Mouse (Mus musculus) 3T3-L1 (cell line): Measurements from ENCODE around the gene Tbc1d1.
A peak's percentile ranks its signal among the peaks of the same experiment; 100 is the strongest.

ENCODE experiments used
- DNase-seq: peaks from one replicate; pipeline ENCODE4 v3.0.0-alpha.2; 2015; ENCODE audit warnings: low read depth, low spot score

Gene Tbc1d1

GRCm38 (mm10) chr5:64160705-64161391 is 4.7 kb downstream of the Tbc1d1 start:
- peak; percentile 51 for DNase-seq

GRCm38 (mm10) chr5:64161917-64162316 is 5.8 kb downstream of the Tbc1d1 start:
- DNase-seq, result no peak

- no peak for DNase-seq
Observed at GRCm38 (mm10) chr5:64162582-64162981, 6.5 kb downstream of the Tbc1d1 start.

- DNase-seq, result no peak
Observed at GRCm38 (mm10) chr5:64164414-64164813, 8.3 kb downstream of the Tbc1d1 start.

- no peak for DNase-seq
Observed at GRCm38 (mm10) chr5:64165826-64166225, 9.7 kb downstream of the Tbc1d1 start.

GRCm38 (mm10) chr5:64168990-64169540 is 13.0 kb downstream of the Tbc1d1 start:
- DNase-seq, result no peak

GRCm38 (mm10) chr5:64172884-64173283 is 16.8 kb downstream of the Tbc1d1 start:
- DNase-seq, result no peak

GRCm38 (mm10) chr5:64173302-64173701 is 17.2 kb downstream of the Tbc1d1 start:
- no peak for DNase-seq

GRCm38 (mm10) chr5:64174429-64174935 is 18.4 kb downstream of the Tbc1d1 start:
- peak; percentile 82 for DNase-seq

- no peak for DNase-seq
Observed at GRCm38 (mm10) chr5:64180548-64180947, 24.4 kb downstream of the Tbc1d1 start.

GRCm38 (mm10) chr5:64183712-64184111 is 27.6 kb downstream of the Tbc1d1 start:
- no peak for DNase-seq

GRCm38 (mm10) chr5:64185257-64185656 is 29.2 kb downstream of the Tbc1d1 start:
- peak; percentile 22 for DNase-seq

GRCm38 (mm10) chr5:64186566-64186965 is 30.5 kb downstream of the Tbc1d1 start:
- no peak for DNase-seq

GRCm38 (mm10) chr5:64188083-64188648 is 32.1 kb downstream of the Tbc1d1 start:
- DNase-seq, result no peak

- DNase-seq, result no peak
Observed at GRCm38 (mm10) chr5:64190892-64191291, 34.8 kb downstream of the Tbc1d1 start.

- no peak for DNase-seq
Observed at GRCm38 (mm10) chr5:64193353-64193752, 37.2 kb downstream of the Tbc1d1 start.

GRCm38 (mm10) chr5:64196250-64196865 is 40.3 kb downstream of the Tbc1d1 start:
- peak; percentile 89 for DNase-seq

- DNase-seq, result peak; percentile 89
Observed at GRCm38 (mm10) chr5:64196866-64197321, 40.8 kb downstream of the Tbc1d1 start.

- DNase-seq, result no peak
Observed at GRCm38 (mm10) chr5:64198624-64199023, 42.5 kb downstream of the Tbc1d1 start.

- no peak for DNase-seq
Observed at GRCm38 (mm10) chr5:64201071-64201470, 45.0 kb downstream of the Tbc1d1 start.

GRCm38 (mm10) chr5:64202306-64202705 is 46.2 kb downstream of the Tbc1d1 start:
- peak; percentile 87 for DNase-seq

- no peak for DNase-seq
Observed at GRCm38 (mm10) chr5:64205610-64206009, 49.5 kb downstream of the Tbc1d1 start.
